Mouse (Mus musculus): ENCODE measurements around the gene D430042O09Rik.

The D430042O09Rik gene

DNA sequence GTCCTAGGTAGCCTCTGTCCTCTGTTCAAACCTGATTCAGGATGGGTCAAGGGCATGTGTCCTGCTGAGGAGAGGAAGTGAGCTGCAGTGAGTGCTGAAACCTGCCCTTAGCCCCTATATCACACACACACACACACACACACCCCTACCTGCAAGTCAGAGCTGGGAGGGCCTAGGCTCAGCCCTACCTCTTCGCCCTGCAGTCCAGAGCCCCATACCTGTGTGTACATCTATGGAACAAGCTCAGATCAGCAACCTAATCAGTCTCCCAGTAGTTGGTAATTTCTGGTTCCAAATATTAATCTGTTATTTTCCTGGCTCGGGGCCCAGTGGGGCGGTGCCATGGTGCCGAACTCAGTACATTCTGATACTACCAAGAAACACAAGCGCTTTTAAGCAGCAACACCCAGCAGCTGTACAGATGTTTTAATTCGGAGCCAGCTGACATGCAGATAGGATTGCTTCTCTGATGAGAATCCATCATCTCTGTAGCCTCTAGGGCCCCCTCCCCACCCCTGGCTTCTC, 166.3 kb downstream of the D430042O09Rik start:
- DNase-seq (ENCODE audit: low spot score): no peak

DNA sequence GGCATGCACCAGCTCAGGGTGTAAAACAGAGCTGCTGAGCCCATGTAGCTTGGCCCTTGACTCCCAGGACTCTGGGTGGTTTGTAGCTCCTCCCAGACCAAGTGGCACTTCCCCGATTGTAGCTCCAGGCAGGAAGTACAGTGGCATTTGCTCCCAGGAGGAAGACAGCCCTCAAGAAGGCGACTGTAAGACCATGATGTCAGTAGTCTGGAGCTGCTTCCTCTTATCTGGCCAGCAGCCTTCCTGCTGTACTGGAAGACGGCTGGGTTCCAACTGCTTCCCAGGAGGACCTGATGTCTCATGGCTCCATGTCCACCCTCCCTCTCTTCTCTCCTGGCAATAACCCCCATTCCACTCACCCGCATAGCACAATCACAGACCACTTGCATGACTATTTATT, 170.4 kb downstream of the D430042O09Rik start:
- no peak for DNase-seq (ENCODE audit: low spot score)

DNA sequence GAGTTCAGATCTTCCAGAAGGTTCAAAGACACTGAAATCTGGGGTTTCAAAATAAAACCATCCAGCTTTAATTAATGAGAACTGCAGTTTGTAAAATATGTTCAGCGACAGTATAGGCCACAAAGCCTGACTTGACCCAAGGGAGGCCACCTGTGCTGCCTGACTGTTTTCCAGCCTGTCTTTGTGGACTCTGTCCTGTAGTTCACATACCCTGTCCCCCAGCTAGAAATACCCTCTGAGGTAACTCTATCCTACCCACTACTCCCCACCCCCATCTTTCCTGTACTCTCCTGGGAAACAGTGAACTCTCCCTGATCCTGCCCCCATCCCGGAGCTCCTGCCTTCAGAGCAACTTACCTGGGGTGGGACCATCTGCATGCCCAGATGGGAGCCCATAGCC, 175.5 kb downstream of the D430042O09Rik start:
- no peak for DNase-seq (ENCODE audit: low spot score)

GRCm38 (mm10) chr7:125886116-125886680, 178.5 kb downstream of the D430042O09Rik start:
- DNase-seq (ENCODE audit: low spot score): no peak

DNA sequence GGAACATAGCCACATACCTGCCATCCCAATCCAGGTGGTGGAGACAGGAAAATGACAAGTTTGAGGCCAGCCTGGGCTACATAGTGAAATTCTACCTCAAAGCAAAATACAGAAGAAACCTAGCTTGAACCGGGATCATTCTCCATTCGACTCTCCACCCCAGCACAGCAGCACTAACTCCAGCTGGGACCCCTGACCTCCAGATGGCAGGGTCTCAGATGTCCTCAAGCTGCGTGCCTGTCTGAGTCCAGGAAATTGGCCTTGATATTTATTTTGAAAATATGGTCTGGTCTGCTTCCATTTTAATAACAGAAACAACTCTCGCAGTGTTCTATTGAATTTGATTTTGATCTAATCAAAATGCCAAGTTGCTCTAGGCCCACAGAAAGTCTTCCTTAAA, 179.4 kb downstream of the D430042O09Rik start:
- no peak for DNase-seq (ENCODE audit: low spot score)

GRCm38 (mm10) chr7:125887761-125888160, 180.1 kb downstream of the D430042O09Rik start:
- DNase-seq (ENCODE audit: low spot score): no peak

DNA sequence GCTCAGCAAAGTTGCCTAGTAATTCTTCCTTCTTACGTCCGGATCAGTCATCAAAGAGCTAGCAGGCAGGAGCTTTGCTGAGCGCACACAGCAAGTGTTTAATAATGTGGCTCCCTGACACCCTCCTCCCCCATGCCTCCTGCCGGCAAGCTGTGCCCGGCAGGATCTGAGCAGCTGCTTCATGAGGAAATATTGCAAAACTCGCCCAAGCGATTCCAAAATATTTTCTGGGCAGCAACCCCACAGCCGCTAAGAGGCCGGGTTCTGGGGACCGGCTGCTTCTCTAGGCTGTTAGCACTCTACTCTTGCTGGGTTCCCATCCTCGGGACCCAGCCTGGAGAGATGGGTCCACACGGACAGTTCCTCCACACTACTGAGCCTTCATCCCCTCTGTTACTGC, 180.7 kb downstream of the D430042O09Rik start:
- no peak for DNase-seq (ENCODE audit: low spot score)

DNA sequence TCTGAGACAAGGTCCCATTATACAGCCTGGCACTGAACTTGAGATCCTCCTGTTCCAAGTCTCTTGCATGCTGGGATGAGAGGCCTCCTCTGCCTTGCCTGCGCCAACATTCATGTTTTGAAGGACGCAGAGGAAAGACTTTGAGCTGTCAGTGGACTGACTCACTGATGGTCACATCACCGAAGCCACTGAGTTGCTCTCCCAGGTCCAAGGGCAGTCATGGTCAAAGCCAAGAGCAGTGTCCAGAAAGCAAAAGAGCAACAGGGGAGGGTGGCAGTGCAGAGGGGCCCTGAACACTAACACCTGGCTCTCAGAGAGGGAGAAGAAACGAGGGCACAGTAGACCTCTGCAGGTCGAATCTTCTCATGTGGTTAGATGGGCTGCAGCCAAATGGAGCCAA, 185.9 kb downstream of the D430042O09Rik start:
- DNase-seq (ENCODE audit: low spot score): no peak

DNA sequence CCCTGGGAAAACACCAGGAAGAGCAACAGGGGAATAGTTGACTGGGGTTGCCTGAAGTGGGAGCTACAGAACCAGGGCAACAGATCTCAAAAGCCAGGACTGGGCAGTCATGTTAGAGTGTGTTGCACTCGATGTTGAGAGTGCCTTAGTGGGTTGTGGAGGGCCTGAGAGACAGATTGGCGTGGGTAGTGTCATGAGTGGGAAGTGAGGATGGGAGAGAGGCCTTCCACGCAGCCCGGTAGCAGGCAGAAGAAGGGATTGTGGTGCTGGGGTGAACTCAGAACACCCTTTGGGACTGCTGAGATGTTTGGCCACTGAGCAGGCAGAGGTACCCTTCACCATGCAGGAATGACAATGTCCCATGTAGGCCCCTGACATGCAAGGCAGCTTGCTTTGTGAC, 189.4 kb downstream of the D430042O09Rik start:
- no peak for DNase-seq (ENCODE audit: low spot score)

DNA sequence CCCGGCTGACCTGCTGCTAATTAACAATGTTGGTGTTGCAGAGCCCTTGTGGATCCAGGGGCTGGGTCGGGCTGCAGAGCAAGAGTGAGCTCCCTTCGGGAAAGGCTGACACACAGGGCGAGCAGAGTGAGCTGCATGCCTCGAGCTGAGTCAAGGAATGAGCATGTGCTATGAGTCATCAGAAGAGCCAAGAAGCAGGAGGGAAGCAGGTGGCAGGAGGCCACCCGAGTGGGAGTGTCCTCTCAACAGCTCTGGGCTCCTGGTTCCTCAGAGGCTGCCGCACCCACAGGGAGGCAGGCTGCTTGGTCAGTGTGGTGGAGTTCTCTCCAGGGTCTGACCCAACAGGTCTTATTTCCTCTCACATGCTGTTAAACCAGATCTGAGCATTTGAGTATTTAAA, 191.3 kb downstream of the D430042O09Rik start:
- DNase-seq (ENCODE audit: low spot score): no peak

GRCm38 (mm10) chr7:125899916-125900315, 192.2 kb downstream of the D430042O09Rik start:
- no peak for DNase-seq (ENCODE audit: low spot score)

- no peak for DNase-seq (ENCODE audit: low spot score)
Observed at GRCm38 (mm10) chr7:125900386-125901161, 192.9 kb downstream of the D430042O09Rik start.

DNA sequence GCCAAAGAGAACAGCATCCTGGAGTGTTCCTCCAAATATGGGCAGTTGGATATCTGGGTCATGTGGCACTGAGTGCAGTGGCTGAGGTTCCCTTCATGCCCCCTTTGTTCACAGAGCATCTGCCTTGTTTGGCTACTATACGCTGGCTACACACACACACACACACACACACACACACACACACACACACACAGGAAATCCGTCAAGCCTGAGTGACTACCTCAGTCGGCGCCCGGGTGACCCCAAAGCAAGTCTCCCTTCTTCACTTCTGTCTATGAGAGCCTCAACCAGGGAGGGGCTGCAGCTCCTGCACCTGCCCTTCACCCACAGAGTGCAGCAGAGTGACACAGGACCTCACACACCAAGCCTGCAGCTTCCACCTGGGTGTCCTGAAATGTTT, 213.1 kb downstream of the D430042O09Rik start:
- DNase-seq (ENCODE audit: low spot score): no peak

DNA sequence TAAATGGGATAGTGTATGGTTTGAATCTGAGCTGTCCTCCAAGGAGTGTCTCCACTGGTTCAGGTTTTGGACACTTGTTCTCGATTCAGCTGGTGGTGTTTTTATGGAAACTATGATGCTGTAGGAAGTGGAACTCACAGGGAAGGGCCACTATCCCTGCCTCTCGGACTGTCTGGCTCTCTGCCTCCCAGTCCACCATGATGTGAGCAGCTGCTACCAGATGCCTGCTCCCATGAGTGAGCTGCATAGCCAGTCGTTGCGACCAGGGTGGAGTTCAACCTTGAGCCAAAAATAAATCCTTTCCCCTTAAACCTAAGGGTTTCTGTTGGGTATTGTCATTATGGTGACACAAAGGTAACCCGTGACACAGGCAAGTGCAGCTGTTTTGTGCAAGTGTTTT, 216.4 kb downstream of the D430042O09Rik start:
- no peak for DNase-seq (ENCODE audit: low spot score)

Measured in yolk sac, embryonic 10.5 days (tissue).